Mouse (Mus musculus) lung, adult 2 months (tissue): Measurements from ENCODE around the gene Def6. TPM values are rescaled to one million over a fixed set of nuclear protein-coding genes. Genes with fewer than 3 reads are reported as not detected.
A peak's percentile ranks its signal among the peaks of the same experiment; 100 is the strongest.

Experiments
- DNase-seq: peaks from one replicate; pipeline ENCODE4 v3.0.0; 2022
- H3K4me1 ChIP-seq: fragments of 200-500 bp; 2 replicates; pipeline ENCODE4 v1.6.1; 2011; ENCODE audit warnings: low read length; ENCODE audit not compliant: control insufficient read depth, insufficient read depth
- H3K4me3 ChIP-seq: fragments of 200-500 bp; replicated peaks from 2 replicates; pipeline ENCODE3; 2011; ENCODE audit warnings: low read depth, mild to moderate bottlenecking, control low read depth, low read length; ENCODE audit errors: extremely low read depth
- CTCF ChIP-seq: fragments of 200-500 bp; IDR thresholded peaks from 2 replicates; pipeline ENCODE4 v1.5.1; 2011; ENCODE audit warnings: mild to moderate bottlenecking, low read length, control low read depth; ENCODE audit not compliant: insufficient read depth
- POLR2A ChIP-seq: fragments of 200-500 bp; IDR thresholded peaks from 2 replicates; pipeline ENCODE4 v1.6.1; 2011; ENCODE audit warnings: low read depth, mild to moderate bottlenecking, control low read depth, low read length, borderline replicate concordance; ENCODE audit errors: extremely low read depth
- WGBS: fragments of 180-500 bp; shearing (Covaris S2); methylation state at CpG from one replicate; pipeline ENCODE4 v1.1.7; 2018; 5-methylcytosine and 5-hydroxymethylcytosine counted together
- polyA plus RNA-seq: library from polyadenylated mRNA; depleted of rRNA; stranded (reverse); fragments of >200 nt; gene quantifications from 2 replicates; pipeline ENCODE4 v1.2.3, GENCODE M21; 2012

Gene Def6
- polyA plus RNA-seq, 1 experiment: 22.0 TPM

DNA sequence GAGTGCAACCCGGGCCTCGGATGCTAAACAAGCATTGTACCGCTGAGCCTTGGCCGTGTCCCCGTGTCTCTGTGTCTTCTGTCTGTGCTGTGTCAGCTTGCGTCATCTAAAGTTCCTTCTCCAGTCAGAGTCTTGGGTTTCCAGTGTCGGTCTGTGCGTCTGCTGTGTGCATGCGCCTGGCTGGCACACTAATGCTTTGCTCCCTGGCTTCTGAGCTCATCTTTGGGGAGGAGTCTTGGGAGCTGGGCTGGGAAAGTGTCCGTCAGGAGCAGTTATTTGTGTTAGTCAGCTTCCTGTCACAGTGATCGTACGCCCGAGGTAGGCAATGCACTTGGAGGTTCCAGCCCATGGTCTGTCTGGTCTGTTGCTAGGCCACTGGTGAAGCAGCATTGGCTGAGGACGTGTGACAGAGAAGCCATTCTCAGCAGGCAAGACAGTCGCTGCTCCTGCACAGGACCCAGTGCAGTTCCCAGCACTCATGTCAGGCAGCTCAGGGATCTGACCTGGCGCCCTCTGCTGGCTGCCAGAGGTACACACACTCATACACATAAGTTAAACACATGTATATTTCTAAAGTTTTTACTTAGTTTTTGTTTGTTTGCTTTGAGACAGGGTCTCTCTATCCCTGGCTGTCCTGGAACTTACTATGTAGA lies 52.4 kb downstream of the Def6 start:
- no peak for DNase-seq
- Histone ChIP-seq H3K4me1 (peaks cover 8% of the 10 kb centered on the region), H3K4me3 (no peak overlapping the region)
- 75% methylated on average over 16 of the region's 16 CpGs for WGBS
- TF ChIP-seq POLR2A: no peak
- peak; percentile 58 for TF ChIP-seq CTCF

- Histone ChIP-seq H3K4me1 (peaks cover 8% of the 10 kb centered on the region), H3K4me3 (no peak overlapping the region)
- TF ChIP-seq POLR2A (no peak), CTCF (no peak)
- no peak for DNase-seq
- WGBS: 90% methylated on average over 9 of the region's 9 CpGs
Measured at GRCm38 (mm10) chr17:28260543-28260909, 52.9 kb downstream of the Def6 start.

DNA sequence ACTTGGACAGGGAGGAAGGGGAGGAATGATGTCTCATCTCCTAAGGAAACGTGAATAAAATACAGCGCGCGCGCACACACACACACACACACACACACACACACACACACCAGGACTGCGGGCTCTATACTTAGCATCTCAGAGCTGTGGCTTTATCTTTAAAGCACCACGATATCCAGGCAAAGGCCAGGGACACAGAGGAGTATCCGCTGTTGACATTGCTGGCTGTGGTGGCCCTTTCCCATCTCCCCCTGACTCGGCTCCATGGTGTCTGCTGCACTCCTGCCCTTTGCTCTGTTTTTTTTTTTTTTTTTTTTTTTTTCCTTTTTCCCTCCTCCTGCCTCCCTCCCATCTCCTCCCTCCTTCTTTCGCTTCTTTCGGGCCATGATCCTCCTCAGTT lies 54.2 kb downstream of the Def6 start:
- Histone ChIP-seq H3K4me3 (no peak overlapping the region), H3K4me1 (peaks cover 4% of the 10 kb centered on the region; the same call in 1 of the 2 replicates)
- 65% methylated on average over 11 of the region's 11 CpGs for WGBS
- DNase-seq: no peak
- TF ChIP-seq POLR2A: no peak
- TF ChIP-seq CTCF: no peak

DNA sequence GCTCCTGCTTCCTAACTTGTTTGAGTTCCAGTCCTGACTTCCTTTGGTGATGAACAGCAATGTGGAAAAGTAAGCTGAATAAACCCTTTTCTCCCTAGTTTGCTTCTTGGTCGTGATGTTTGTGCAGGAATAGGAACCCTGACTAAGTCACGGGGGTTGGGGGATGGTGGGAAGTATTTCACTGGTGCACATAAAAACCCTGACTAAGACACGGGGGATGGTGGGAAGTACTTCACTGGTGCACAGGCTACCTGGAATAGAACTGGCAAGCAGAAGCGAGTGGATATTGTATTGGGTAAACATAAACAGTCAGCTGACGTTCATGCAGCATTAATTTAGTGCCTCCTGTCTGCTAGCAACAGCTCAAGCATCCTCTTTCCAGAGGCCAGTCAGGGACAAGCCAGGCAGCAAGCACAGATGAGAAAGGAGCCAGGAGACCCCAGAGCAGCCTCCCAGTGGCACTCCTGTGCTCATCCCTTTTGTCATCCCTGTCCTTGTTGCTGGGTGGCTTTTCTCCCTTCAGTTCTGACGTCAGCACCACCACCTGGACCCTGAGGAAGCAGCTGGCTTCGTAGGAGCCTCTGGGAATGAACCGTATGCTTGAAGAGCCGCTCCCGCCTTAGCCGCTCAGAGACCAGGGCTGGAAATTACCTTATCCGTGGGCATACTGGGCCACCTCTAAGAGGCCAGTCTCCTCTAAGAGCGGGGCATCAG lies 55.8 kb downstream of the Def6 start:
- no peak for DNase-seq
- TF ChIP-seq POLR2A (no peak), CTCF (no peak)
- H3K4me1 ChIP-seq: no peaks in the 10 kb centered on the region
- no peak overlapping the region for H3K4me3 ChIP-seq
- 59% methylated on average over 13 of the region's 13 CpGs for WGBS

DNA sequence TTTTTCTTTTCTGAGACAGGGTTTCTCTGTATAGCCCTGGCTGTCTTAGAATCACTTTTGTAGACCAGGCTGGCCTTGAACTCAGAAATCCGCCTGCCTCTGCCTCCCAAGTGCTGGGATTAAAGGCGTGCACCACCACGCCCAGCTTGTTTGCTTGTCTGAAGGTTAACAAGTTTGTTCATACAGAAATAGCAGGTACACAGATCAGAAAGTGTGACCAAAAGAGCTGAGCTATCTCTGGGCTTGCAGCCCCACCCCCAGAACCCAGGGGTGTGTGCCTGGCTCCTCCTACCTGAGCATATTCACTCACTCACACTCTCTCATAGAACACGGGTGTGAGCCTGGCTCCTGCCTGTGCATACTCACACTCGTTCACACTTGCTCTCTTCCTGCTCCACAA lies 59.7 kb downstream of the Def6 start:
- no peak for TF ChIP-seq POLR2A
- no peaks in the 10 kb centered on the region; the same call in 1 of the 2 replicates for H3K4me1 ChIP-seq
- no peak for DNase-seq
- H3K4me3 ChIP-seq: no peak overlapping the region
- WGBS: 86% methylated on average over 5 of the region's 5 CpGs

GRCm38 (mm10) chr17:28270165-28270564 lies 62.6 kb downstream of the Def6 start:
- Histone ChIP-seq H3K4me3 (no peak overlapping the region), H3K4me1 (peaks cover 7% of the 10 kb centered on the region)
- TF ChIP-seq POLR2A (no peak), CTCF (no peak)
- DNase-seq: no peak
- WGBS: 40% methylated on average over 13 of the region's 13 CpGs

DNA sequence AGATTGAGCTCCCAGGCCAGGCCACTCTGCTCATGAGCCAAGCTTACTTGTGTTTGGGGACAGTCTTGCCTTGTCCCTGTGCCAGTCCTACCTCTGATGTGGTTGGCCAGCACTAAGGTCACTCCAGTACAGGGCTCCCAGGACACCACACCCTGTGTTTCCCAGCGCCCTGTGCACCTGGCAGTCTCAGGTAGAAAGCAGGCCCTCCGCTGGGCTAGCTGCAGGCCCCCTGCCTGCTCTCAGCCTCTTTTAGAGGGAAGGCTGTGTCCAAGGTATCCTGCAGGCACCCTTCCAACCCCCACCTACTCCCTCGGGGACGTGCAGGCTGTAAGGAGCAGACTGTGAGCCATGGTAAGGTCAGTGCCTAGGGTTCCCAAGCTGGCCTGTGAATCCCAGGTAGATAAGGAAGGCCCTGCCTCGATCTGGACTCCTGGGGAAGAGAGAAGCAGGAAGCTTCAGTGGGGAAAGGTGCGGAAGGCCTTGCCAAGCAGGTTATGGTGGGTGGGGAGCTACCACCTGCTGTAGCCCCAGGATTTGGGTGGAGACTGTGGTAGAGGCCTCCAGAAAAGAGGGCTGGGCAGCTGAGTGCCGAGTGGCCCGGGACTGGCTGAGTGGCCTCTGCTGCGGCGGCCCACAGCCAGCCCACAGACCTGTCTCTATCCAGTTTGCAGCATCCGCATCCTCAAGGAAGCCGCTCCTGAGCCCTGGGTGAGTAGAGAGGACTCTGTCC lies 64.1 kb downstream of the Def6 start:
- no peak for DNase-seq
- 74% methylated on average over 12 of the region's 12 CpGs for WGBS
- TF ChIP-seq CTCF: no peak
- no peak for TF ChIP-seq POLR2A
- Histone ChIP-seq H3K4me1 (peaks cover 7% of the 10 kb centered on the region), H3K4me3 (no peak overlapping the region)

DNA sequence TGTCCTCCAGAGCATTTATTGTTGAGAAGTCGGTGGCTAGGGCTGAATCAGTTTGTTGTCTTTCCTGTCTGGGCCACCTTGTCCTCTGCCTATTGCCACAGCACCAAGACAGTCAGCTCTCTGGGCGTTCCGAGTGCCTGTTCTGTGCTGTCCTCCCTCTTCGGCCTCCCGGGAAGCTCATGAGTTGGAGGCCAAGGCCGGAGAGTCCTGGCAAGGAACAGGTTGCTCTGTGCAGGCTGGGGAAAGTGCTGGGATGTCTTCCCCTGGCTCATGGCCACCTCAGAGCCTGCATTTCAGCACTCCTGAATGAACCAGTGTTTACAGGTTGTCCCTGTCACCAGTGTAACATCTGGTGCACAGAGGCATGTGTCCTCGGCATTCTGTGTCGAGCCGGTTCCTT lies 64.7 kb downstream of the Def6 start:
- WGBS: 61% methylated on average over 9 of the region's 9 CpGs

GRCm38 (mm10) chr17:28272837-28273236 lies 65.3 kb downstream of the Def6 start:
- no peak for DNase-seq
- TF ChIP-seq CTCF (no peak), POLR2A (no peak)
- no peak overlapping the region for H3K4me3 ChIP-seq
- WGBS: 70% methylated on average over 6 of the region's 6 CpGs
- peaks cover 11% of the 10 kb centered on the region for H3K4me1 ChIP-seq

More for the DNA sequence above, 64.7 kb downstream of the Def6 start:
- H3K4me3 ChIP-seq: no peak overlapping the region
- no peak for DNase-seq
- no peak for TF ChIP-seq CTCF
- no peak for TF ChIP-seq POLR2A
- H3K4me1 ChIP-seq: peaks cover 8% of the 10 kb centered on the region

DNA sequence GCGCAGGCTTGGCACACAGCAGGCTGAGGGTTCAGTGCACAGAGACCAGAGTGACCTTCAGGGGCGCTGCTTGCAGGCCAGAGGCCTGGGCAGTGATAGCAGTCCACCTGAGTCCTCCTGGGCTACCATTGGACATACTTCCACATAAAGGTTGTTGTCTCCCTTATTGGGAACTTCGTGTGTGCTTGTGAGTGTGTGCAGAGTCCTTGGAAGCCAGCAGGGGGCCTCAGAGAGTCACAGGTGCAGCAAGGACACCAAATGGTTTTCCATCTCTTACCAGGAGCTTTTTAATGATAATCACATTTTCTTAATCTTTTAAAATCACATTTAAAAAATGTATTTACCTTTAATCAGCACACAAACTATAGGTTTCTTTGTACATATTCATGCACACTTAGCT lies 67.2 kb downstream of the Def6 start:
- 80% methylated on average over 3 of the region's 3 CpGs for WGBS
- DNase-seq: no peak
- TF ChIP-seq CTCF (peak; percentile 64), POLR2A (no peak)
- H3K4me1 ChIP-seq: peaks cover 11% of the 10 kb centered on the region
- H3K4me3 ChIP-seq: no peak overlapping the region
